Mouse (Mus musculus) regulatory T cell (primary cell): ENCODE measurements at regions not wholly inside any gene's neighbourhood (a gene's known extent, or its start where the extent isn't known, plus 50 kb on each side); places are given as distances from the start of the nearest gene placed in this dataset.

Experiments used
- in situ Hi-C: fragments of 300-600 bp; cut with MboI, MseI; formaldehyde crosslinking; loops from one replicate; pipeline ENCODE4 v1.15.1; 2025; ENCODE audit warnings: high pct_unique_total_duplicates

DNA sequence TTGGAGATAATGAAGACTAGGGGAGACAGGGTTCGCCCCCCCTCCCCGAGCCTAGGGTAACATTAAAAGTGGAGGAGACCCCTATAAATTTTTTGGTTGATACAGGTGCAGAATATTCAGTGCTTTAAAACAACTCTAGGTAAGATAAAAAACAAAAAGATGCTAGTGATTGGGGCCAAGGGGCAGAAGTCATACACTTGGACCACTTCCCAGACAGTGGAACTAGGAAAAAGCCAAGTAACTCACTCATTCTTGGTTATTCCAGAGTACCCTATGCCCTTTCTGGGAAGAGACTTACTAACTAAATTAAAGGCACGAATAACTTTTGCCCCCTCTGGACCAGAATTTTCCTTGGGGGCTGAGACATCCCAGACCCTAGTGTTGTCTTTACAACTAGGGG is 221.8 kb upstream of the Ceacam5 start:
- in situ Hi-C loops: loop anchor here (5.0 kb wide), 1 partner anchor 86 kb away; no protein-coding TSS in a partner anchor
